Mouse (Mus musculus) neural tube, postnatal 0 days (tissue): ENCODE results near the gene Gm14326. TPM values are rescaled to one million over a fixed set of nuclear protein-coding genes. Genes with fewer than 3 reads are reported as not detected.

ENCODE experiments used
- polyA plus RNA-seq: library from polyadenylated mRNA; unstranded; fragments of >200 nt; fragmentation: Nextera tagmentation; extraction: Ambion mirVana; gene quantifications from 2 replicates; pipeline ENCODE4 v1.2.1, GENCODE M21; 2015

Gene Gm14326
- 23.8 and 25.1 TPM in 2 replicates for polyA plus RNA-seq

DNA sequence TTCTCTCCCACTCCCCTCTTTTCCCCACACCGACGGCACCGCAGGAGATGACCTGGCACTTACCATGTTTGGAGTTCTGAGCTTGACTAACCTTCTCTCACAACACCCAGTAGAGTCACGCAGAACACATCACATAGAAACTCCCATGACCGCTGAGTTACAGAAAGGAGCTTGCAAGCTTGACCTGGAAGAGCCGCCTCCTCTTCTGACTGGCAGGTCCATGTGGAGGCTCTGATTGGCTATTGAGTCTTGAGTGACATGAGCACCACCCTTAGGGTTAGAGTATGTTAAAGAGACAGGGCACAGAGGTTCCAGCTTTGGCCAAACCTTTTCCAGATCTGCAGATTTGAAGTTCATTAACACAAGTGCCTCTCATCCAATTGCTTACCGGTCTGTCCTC, at the start of gene Gm14326:
Gene Gm14326, minus strand, starts transcription at position 153 of the 400 bp plus-strand sequence.

DNA sequence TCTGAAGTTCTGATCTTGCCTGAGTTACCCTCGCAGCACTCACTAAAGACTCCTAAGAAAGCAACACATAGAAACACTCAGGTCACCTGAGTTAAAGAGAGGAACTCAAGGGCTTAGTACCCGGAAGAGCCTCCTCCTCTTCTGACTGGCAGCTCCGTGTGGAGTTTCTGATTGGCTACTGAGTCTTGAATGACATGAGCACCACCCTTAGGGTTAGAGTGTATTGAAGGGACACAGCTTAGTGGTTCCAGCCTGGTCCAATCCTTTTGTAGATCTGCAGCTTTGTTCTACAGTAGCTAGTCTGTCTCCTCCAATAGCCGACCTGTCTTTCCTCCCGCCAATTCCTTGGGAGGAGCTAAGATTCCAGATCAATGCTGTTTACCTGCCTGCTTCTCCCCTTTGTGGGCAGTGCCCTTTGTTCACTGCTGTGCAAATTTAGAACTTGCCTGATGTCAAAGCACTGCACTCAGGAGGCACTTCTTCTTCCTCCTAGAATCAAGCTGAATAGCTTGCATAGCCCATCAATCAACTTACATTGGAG, 31.5 kb downstream of the Gm14326 start, which contains the start of gene Zfp972:
Gene Zfp972, minus strand, starts transcription at position 51 of the 541 bp plus-strand sequence.

DNA sequence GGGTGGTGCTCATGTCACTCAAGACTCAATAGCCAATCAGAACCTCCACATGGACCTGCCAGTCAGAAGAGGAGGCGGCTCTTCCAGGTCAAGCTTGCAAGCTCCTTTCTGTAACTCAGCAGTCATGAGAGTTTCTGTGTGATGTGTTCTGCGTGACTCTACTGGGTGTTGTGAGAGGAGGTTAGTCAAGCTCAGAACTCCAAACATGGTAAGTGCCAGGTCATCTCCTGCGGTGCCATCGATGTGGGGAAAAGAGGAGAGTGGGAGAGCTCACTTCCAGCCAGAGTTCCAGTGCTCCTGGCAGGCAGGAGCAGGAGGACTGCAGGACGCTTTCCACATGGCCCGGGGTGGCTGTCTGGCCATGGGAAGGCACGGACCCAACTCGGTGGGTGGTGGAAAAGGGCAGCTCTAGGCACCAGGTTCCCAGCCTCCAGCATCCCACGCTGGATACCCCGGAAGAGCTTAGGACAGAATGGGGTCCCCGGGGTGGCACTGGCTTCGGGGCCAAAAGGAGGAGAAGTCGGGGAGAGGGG, 60.0 kb downstream of the Gm14326 start, which contains the start of gene Gm14327:
Gene Gm14327, plus strand, starts transcription at position 51 of the 533 bp plus-strand sequence.

Other genes with a start within 250 kb of the Gm14326 start
- 4.0 and 5.5 TPM in 2 replicates for gene Gm14322, start 198.0 kb downstream of the Gm14326 start, polyA plus RNA-seq
- 48.6 and 55.8 TPM in 2 replicates for gene Gm14325, start 117.0 kb downstream of the Gm14326 start, polyA plus RNA-seq
- gene Gm14327, start 60.2 kb downstream of the Gm14326 start, polyA plus RNA-seq: 2.6 and 3.2 TPM in 2 replicates
- not detected in 2 replicates for gene Zfp972, start 31.7 kb downstream of the Gm14326 start, polyA plus RNA-seq
- 14.7 and 16.6 TPM in 2 replicates for gene Zfp971, start 66.0 kb upstream of the Gm14326 start, polyA plus RNA-seq
- 19.6 and 20.8 TPM in 2 replicates for gene Zfp931, start 121.2 kb upstream of the Gm14326 start, polyA plus RNA-seq
- 63.2 and 69.6 TPM in 2 replicates for gene Phactr3, start 161.7 kb upstream of the Gm14326 start, polyA plus RNA-seq